ENCODE assay signal across 8 mouse cellular contexts in genomic region chr4:122808108-122808507, GRCm38 (mm10). TPM values are rescaled to one million over a fixed set of nuclear protein-coding genes. Genes with fewer than 3 reads are reported as not detected.
DNase-seq lines count a peak whose midpoint lies in the region; ATAC-seq lines count a peak whose summit lies in the region.

No protein-coding gene starts in this region.

- H3K9ac ChIP-seq in liver, embryonic 12.5 days: no peak overlapping the region
- H3K9ac ChIP-seq in limb, embryonic 11.5 days (ENCODE audit: low read length): no peak overlapping the region

- no peaks in the 10 kb centered on the region for H3K9me3 ChIP-seq in liver, embryonic 12.5 days (replicated peaks)
- no peaks in the 10 kb centered on the region for H3K9me3 ChIP-seq in limb, embryonic 11.5 days (ENCODE audit: control insufficient read depth, low read length)

- no peak overlapping the region for H3K27ac ChIP-seq in liver, embryonic 12.5 days
- no peak overlapping the region for H3K27ac ChIP-seq in limb, embryonic 11.5 days (replicated peaks; ENCODE audit: low read depth, low read length)

- no peak overlapping the region for H3K4me3 ChIP-seq in liver, embryonic 12.5 days
- no peak overlapping the region for H3K4me3 ChIP-seq in limb, embryonic 11.5 days (ENCODE audit: low read depth, low read length)

- no peak for ATAC-seq in liver, embryonic 12.5 days
- ATAC-seq in limb, embryonic 11.5 days (ENCODE audit: insufficient number of reproducible peaks, low FRiP score, low TSS enrichment, low read depth): no peak

- 24% methylated on average over 4 of the region's 4 CpGs for WGBS in liver, embryonic 12.5 days (ENCODE audit: insufficient replicate concordance)
- 28% methylated on average over 4 of the region's 4 CpGs for WGBS in limb, embryonic 11.5 days

- no peaks in the 10 kb centered on the region for H3K36me3 ChIP-seq in liver, embryonic 12.5 days
- H3K36me3 ChIP-seq in limb, embryonic 11.5 days (ENCODE audit: control insufficient read depth, insufficient read depth, low read length): no peaks in the 10 kb centered on the region

- peaks cover 18% of the 10 kb centered on the region for H3K4me1 ChIP-seq in liver, embryonic 12.5 days
- H3K4me1 ChIP-seq in limb, embryonic 11.5 days (ENCODE audit: control insufficient read depth, insufficient read depth, low read length): no peaks in the 10 kb centered on the region

- peak; percentile 74 for DNase-seq in liver
- DNase-seq in embryo, embryonic 10.5 days (ENCODE audit: low spot score): peak; percentile 87
- DNase-seq in heart, adult 18-20 months: peak; percentile 60 to 87
- DNase-seq in kidney, adult 8-10 months: peak; percentile 26 to 70
- peak; percentile 75 for DNase-seq in limb, embryonic 11.5 days (ENCODE audit: low spot score)
- peak; percentile 13 to 61 for DNase-seq in natural killer cell, adult 2 months (ENCODE audit: low spot score in 2 of 2)
- DNase-seq in spleen, postnatal 4 days (ENCODE audit: low spot score in 2 of 2): peak; percentile 60 to 83

- no peak overlapping the region for H3K4me2 ChIP-seq in liver, embryonic 12.5 days
- no peak overlapping the region for H3K4me2 ChIP-seq in limb, embryonic 11.5 days (ENCODE audit: low read depth, severe bottlenecking)

- H3K27me3 ChIP-seq in liver, embryonic 12.5 days (replicated peaks): no peaks in the 10 kb centered on the region
- no peaks in the 10 kb centered on the region for H3K27me3 ChIP-seq in limb, embryonic 11.5 days (ENCODE audit: control insufficient read depth, insufficient read depth, low read length)

RNA-seq across cellular contexts. Expression of gene Ppt1, which starts 27.9 kb away (rescaled TPM):
- 25.0 and 26.0 TPM in 2 replicates for polyA plus RNA-seq in liver, embryonic 12.5 days (2016; fragmentation: Nextera tagmentation; extraction: Ambion mirVana)
- total RNA-seq in heart, adult 18-20 months (2021): 10 to 100 TPM; 43.0 to 44.9 TPM
- 52.4 and 54.1 TPM in 2 replicates for polyA plus RNA-seq in limb, embryonic 11.5 days (2014; fragmentation: Nextera tagmentation; extraction: Ambion mirVana)

Comparison
In these comparisons a context has a peak if more than half of its experiments do, and no peak if none do; other contexts are left out.
1. DNase-seq: peak in every context shown above with its lines; median percentile 87 in embryo, embryonic 10.5 days; 75 in limb, embryonic 11.5 days; 74 in liver; 74 in heart, adult 18-20 months; 72 in spleen, postnatal 4 days; 48 in kidney, adult 8-10 months; 37 in natural killer cell, adult 2 months.